Mouse (Mus musculus): ENCODE measurements around the gene Pinlyp. TPM values are rescaled to one million over a fixed set of nuclear protein-coding genes. Genes with fewer than 3 reads are reported as not detected.
A peak's percentile ranks its signal among the peaks of the same experiment; 100 is the strongest.

The Pinlyp gene
- polyA plus RNA-seq, 1 experiment: not detected

DNA sequence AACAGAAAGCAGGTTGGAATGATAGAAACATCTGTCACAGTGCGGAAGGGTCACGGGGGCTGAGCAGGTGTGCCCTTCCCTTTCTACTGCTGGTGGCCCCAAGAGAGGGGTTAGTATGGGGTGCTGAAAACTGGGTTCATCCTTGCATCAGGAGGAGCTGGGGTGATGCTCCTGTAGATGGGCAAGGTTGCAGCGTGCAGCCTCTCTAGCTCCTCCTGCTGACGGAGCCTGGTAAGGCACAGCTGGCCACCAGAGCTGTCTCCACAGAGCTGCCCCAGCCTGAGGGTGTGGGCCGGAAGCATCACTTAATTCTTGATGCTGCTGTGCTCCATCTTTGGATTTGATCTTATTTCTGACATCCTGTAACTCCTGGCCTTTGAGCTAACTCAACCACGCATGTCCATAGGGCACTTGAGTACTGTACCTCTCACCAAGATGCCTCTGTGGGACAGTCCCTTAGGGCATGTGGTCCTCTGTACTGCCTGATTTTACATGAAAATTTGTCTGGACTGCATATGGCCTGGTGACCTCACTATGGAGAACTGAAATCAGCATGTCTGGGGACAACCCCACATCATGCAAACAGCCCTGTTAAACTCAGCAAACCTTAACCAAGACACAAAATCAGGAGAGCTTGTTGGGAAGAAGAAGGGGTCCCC lies 18.8 kb upstream of the Pinlyp start:
- no peak for TF ChIP-seq POLR2A (IDR thresholded peaks at IDR 0.05; ENCODE audit: borderline replicate concordance, low read depth, low read length)
- peak; percentile 56; the same call in 1 of the 2 replicates for TF ChIP-seq CTCF (IDR thresholded peaks at IDR 0.05; ENCODE audit: low read depth, low read length)
- no peak overlapping the region for H3K4me3 ChIP-seq (ENCODE audit: insufficient read depth, low read length)
- H3K27ac ChIP-seq (ENCODE audit: insufficient read depth, low read depth, low read length): no peak overlapping the region
- no peaks in the 10 kb centered on the region for H3K4me1 ChIP-seq (ENCODE audit: control insufficient read depth, insufficient read depth, low read length)

DNA sequence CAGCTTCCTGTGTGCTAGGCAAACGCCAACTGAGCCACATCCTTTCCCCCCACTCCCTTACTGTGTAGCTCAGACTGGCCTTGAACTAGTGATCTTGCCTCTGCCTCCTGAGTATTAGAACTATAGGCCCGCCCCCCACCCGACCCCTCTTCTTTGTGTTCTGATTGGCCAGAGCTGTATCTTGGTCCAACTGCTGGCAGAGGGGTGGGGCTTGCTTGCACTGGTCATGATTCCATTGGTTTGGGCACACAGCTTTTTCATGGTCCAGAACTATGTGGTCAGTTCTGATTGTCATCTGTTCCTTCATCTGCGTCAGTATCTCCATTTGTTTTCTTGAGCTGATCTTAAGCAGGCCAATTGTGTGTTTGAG lies 17.9 kb upstream of the Pinlyp start:
- no peaks in the 10 kb centered on the region for H3K4me1 ChIP-seq (ENCODE audit: control insufficient read depth, insufficient read depth, low read length)
- H3K4me3 ChIP-seq (ENCODE audit: insufficient read depth, low read length): no peak overlapping the region
- TF ChIP-seq CTCF (IDR thresholded peaks at IDR 0.05; ENCODE audit: low read depth, low read length) (no peak), POLR2A (IDR thresholded peaks at IDR 0.05; ENCODE audit: borderline replicate concordance, low read depth, low read length) (no peak)
- H3K27ac ChIP-seq (ENCODE audit: insufficient read depth, low read depth, low read length): no peak overlapping the region

DNA sequence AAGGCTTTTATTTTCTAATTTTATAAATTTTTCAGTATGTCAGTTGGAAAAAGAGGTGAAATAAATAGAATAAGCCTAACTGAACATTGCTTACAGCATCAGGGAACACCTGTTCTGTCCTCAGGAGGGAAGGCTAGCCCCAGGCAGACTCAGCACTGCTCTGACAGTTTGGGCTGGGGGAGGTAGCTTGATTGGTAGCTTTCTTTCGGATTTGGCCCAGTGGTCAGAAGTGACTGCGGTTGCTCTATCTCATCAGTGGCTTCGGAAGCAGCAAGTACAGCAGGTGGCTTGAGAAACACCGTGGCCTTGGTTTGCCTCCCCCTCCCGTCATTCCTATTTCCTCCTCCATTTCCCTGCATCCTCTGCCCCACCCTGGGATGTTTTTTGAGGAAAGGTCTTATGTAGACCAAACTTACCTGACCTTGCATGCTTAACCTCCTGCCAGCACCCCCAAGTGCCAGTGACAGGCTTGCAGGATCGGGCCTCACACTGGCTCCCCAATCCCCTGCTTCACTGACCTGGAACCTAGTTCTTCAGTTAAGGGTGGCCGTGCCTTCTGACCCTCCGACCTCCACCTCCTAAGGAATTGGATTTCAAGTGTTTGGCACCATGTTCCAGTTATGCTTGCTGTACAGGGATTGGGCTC lies 17.4 kb upstream of the Pinlyp start:
- H3K4me1 ChIP-seq (ENCODE audit: control insufficient read depth, insufficient read depth, low read length): no peaks in the 10 kb centered on the region
- H3K4me3 ChIP-seq (ENCODE audit: insufficient read depth, low read length): no peak overlapping the region
- TF ChIP-seq POLR2A (IDR thresholded peaks at IDR 0.05; ENCODE audit: borderline replicate concordance, low read depth, low read length) (no peak), CTCF (IDR thresholded peaks at IDR 0.05; ENCODE audit: low read depth, low read length) (no peak)
- no peak overlapping the region for H3K27ac ChIP-seq (ENCODE audit: insufficient read depth, low read depth, low read length)

DNA sequence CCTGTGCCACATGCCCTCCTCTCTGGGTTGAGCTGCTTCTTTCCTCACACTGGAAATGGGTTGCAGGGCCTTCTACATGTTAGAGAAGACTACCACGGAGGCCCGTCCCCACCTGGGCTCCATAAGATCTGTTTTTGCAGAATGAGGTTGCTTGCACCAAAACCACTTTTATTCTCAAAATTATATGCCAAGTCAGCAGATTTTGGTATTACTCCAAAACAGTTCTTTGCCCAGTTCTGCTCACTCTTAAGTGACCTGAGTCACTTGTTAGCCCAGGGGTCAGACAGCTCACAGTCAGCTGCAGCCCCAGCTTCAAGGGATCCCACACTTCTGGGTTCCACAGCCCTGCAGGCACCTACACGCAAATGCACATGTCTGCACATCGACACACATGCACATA lies 15.5 kb upstream of the Pinlyp start:
- Histone ChIP-seq H3K4me3 (ENCODE audit: insufficient read depth, low read length) (no peak overlapping the region), H3K27ac (ENCODE audit: insufficient read depth, low read depth, low read length) (no peak overlapping the region), H3K4me1 (ENCODE audit: control insufficient read depth, insufficient read depth, low read length) (no peaks in the 10 kb centered on the region)
- TF ChIP-seq CTCF (IDR thresholded peaks at IDR 0.05; ENCODE audit: low read depth, low read length) (no peak), POLR2A (IDR thresholded peaks at IDR 0.05; ENCODE audit: borderline replicate concordance, low read depth, low read length) (no peak)

DNA sequence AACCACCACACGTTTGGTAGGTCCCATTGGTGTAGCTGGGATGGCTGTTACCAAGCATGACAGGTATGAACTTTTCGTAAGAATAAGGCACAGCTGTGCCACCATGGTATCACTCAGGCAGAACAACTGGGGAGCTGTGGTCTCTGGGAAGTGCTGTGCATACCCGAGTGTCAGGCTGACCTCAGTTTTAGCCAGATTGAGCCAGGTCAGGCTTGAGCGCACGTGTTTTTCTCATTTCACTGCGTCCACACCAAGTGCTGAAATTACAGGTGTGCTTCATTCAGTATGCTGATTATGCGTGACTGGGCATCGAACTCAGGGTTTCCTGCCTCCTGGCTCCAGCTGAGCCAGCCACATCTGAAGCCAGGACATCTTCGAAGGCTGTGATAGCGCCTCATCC lies 9.9 kb upstream of the Pinlyp start:
- Histone ChIP-seq H3K4me3 (ENCODE audit: insufficient read depth, low read length) (no peak overlapping the region), H3K27ac (ENCODE audit: insufficient read depth, low read depth, low read length) (no peak overlapping the region), H3K4me1 (ENCODE audit: control insufficient read depth, insufficient read depth, low read length) (peaks cover 17% of the 10 kb centered on the region)
- no peak for TF ChIP-seq POLR2A (IDR thresholded peaks at IDR 0.05; ENCODE audit: borderline replicate concordance, low read depth, low read length)

DNA sequence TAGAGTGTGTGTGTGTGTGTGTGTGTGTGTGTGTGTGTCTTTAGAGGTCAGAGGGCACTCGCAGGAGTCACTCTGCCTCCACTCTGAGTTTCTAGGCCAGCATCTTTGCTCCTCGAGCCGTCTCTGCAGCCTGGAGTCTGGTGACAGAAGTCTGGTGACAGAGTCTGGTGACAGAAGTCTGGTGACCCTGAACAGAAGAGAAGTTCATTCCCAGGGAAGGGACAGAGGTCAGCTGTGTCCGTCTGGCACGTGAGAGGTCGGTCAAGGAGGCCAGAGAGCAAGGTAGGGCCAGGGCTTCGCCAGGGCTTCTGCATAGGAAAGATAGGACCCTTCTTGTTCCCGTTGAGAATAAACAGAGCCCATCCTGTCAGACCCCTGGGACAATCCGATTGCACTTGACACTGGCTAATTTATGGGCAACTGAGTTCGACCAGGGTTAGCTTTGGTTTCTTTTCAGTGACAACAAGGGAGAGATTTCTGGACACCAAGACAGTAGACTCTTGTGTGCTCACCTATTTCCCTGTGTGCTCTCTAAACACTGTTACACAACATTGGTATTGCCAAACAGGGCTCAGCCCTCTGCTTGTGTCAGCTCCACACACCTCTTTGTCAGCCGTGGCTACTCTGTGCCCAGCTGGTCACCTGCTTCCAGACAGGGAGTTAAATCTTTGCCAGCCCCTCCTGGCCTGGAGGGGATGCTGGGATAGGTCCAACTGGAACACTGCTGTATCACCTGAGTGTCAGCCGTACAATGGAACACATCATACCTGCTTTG lies 6.3 kb upstream of the Pinlyp start:
- H3K4me3 ChIP-seq (ENCODE audit: insufficient read depth, low read length): no peak overlapping the region
- peak overlapping the region; percentile 50 for H3K27ac ChIP-seq (ENCODE audit: insufficient read depth, low read depth, low read length)
- no peak for TF ChIP-seq POLR2A (IDR thresholded peaks at IDR 0.05; ENCODE audit: borderline replicate concordance, low read depth, low read length)
- no peak for TF ChIP-seq CTCF (IDR thresholded peaks at IDR 0.05; ENCODE audit: low read depth, low read length)
- H3K4me1 ChIP-seq (ENCODE audit: control insufficient read depth, insufficient read depth, low read length): peaks cover 22% of the 10 kb centered on the region

DNA sequence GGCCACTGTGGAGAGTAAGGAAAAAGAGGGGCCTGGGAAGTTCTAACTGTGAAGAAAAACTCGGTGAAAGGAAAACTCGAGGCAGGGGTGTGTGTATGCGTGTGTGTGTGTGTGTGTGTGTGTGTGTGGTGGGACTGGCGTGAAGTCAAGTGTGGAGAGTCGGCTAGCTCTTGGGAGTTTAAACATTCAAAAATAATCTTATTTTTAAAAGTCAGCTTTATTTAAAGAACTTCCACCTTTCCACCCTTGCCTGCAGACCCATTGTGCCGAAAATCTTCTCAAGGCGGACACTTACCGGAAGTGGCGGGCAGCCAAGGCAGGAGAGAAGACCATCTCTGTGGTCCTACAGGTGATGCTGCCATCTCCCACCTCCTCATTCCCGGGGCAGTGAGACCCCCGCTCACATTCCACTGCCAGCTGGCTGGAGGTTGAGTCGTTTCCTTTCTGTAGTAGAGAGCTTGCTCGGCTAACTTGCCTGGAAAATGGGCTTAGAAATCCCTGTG lies 1.7 kb upstream of the Pinlyp start:
- TF ChIP-seq CTCF (IDR thresholded peaks at IDR 0.05; ENCODE audit: low read depth, low read length) (no peak), POLR2A (IDR thresholded peaks at IDR 0.05; ENCODE audit: borderline replicate concordance, low read depth, low read length) (no peak)
- H3K27ac ChIP-seq (ENCODE audit: insufficient read depth, low read depth, low read length): no peak overlapping the region
- H3K4me1 ChIP-seq (ENCODE audit: control insufficient read depth, insufficient read depth, low read length): peaks cover 29% of the 10 kb centered on the region
- H3K4me3 ChIP-seq (ENCODE audit: insufficient read depth, low read length): peak overlapping the region; percentile 94

DNA sequence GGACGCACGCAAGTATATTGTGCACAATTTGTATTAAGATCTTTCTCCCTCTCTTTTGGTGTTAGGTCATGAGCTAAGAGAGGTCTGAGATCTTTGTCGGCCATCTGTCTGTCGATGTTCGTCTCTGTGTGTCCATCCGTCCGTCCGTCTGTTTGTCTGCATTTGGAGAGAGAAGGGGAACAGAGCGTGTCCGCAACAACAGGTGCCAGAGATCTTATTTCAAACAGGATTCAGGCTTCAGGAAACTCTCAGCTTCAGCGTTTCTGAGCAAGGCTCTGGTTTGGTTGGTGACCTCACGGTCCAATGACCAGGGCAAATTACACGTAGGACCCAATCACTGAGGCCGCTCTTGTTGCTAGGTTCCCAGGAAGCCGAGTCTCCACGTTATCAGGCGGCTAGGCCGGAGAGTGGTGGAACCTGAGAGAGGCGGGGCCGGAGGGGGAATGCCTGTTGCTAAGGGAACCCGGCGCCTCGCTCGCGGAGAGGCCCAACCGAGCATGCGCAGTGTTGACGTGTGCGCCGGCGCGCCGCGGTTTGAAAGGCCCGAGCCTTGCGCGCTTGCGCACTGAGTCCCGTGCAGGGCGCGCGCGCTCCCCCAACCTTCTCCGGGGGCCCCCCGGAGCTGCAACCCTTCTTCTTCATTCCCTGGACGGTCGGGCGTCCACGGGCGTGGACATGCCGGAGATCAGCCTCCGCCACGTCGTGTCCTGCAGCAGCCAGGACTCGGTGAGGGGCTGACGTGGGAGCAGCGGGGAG lies 894 bp upstream of the Pinlyp start:
- Histone ChIP-seq H3K4me1 (ENCODE audit: control insufficient read depth, insufficient read depth, low read length) (peaks cover 21% of the 10 kb centered on the region), H3K4me3 (ENCODE audit: insufficient read depth, low read length) (peak overlapping the region; percentile 94), H3K27ac (ENCODE audit: insufficient read depth, low read depth, low read length) (peak overlapping the region; percentile 64)
- TF ChIP-seq POLR2A (IDR thresholded peaks at IDR 0.05; ENCODE audit: borderline replicate concordance, low read depth, low read length) (no peak), CTCF (IDR thresholded peaks at IDR 0.05; ENCODE audit: low read depth, low read length) (no peak)

DNA sequence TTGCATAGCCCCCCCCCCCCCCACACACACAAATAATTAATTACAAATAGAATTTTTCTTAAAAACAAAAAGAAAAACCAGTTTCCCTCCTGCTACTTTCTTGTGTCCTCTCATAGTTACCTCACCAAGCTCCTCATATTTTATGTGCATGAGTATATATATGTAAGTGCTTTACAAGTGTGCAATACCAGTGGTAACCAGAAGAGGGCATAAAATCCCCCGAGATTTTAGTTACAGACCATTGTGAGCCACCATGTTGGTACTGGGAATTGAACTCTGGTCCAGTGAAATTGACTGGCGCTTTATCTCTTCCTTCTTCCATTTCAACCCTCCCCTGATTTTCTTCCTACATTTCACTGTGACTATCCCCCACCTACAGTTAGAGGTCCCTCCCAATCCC lies 1.4 kb downstream of the Pinlyp start:
- H3K27ac ChIP-seq (ENCODE audit: insufficient read depth, low read depth, low read length): no peak overlapping the region
- H3K4me1 ChIP-seq (ENCODE audit: control insufficient read depth, insufficient read depth, low read length): peaks cover 13% of the 10 kb centered on the region
- TF ChIP-seq CTCF (IDR thresholded peaks at IDR 0.05; ENCODE audit: low read depth, low read length) (no peak), POLR2A (IDR thresholded peaks at IDR 0.05; ENCODE audit: borderline replicate concordance, low read depth, low read length) (no peak)
- H3K4me3 ChIP-seq (ENCODE audit: insufficient read depth, low read length): no peak overlapping the region
